Mouse (Mus musculus) myocyte (in vitro differentiated cells): ENCODE measurements around the gene Phlda2.

Source experiments
- MAX ChIP-seq: IDR thresholded peaks from one replicate; pipeline ENCODE4 v1.6.1; 2011; ENCODE audit warnings: low read depth, mild to moderate bottlenecking, control low read depth
- POLR2A ChIP-seq: IDR thresholded peaks from one replicate; pipeline ENCODE4 v1.6.1; 2011; ENCODE audit warnings: low read depth, mild to moderate bottlenecking, control low read depth, moderate library complexity; ENCODE audit not compliant: insufficient read length
- USF1 ChIP-seq: IDR thresholded peaks from one replicate; pipeline ENCODE4 v1.6.1; 2011; ENCODE audit warnings: low read depth, mild to moderate bottlenecking, control low read depth, moderate library complexity

DNA sequence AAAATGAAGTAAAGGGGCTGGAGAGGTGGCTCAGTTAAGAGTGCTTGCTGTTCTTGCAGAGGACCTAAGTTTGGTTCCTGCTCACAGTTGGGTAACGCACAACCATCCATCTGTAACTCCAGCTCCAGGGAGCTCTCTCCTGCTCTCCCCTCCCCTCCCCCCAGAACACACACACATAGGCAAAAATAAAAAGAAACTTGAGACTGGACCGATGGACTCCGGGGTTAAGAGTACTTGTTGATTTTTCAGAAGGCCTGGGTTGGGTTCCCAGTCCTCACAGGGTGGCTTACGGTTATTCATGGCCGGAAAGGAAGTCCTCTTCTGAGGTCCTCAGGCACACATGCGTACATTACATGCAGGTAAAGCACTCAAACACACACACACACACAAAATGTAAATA is 976 bp upstream of the Phlda2 start:
- TF ChIP-seq POLR2A (no peak), USF1 (no peak), MAX (no peak)
